In the genomic region with DNA sequence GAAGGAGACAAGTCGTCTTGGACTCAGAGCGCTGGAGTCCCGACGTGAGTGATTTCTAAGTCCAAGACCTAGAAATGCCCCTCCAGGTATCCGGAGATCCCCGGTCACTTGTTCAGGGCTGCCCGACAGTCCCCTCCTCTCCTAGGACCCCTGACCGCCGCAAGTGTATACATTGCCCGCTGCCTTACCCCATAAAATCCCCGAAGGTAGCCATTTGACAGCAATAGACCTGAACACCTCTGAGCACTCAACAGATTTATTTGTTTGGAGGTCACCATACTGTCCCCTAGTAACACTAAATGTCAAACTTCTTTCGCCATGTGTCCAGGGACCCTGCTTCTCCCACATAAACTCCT, we compare ENCODE assay signal across 9 mouse cellular contexts. TPM values are rescaled to one million over a fixed set of nuclear protein-coding genes. Genes with fewer than 3 reads are reported as not detected.
DNase-seq lines count a peak whose midpoint lies in the region; ATAC-seq and TF ChIP-seq lines count a peak whose summit lies in the region.
"Had no signal": no experiment of that assay in that cellular context is flagged by ENCODE, and none has a peak within 500 bp of the region (broad histone marks: within the 10 kb centered on the region; RNA-seq: fewer than 3 reads in every experiment).

No protein-coding gene starts in this region.

- H3K4me2 ChIP-seq in heart, postnatal 0 days (ENCODE audit: low read depth, low read length) = peak overlapping the region; percentile 62
- H3K4me2 ChIP-seq in hindbrain, embryonic 14.5 days (replicated peaks) = peak overlapping the region; percentile 51
- H3K4me2 ChIP-seq in midbrain, embryonic 14.5 days (ENCODE audit: low read length) = peak overlapping the region; percentile 48

- DNase-seq in heart, postnatal 0 days (ENCODE audit: low spot score) = no peak
- no peak for DNase-seq in heart, adult 18-20 months
- no peak for DNase-seq in hindbrain, embryonic 14.5 days (ENCODE audit: low spot score)
- DNase-seq in midbrain, embryonic 14.5 days = no peak
- no peak for DNase-seq in layer of hippocampus, adult 11-12 months (ENCODE audit: low spot score)
- no peak for DNase-seq in left cerebral cortex, postnatal 25 days (ENCODE audit: low spot score in 2 of 2)
- DNase-seq in kidney, postnatal 25 days = no peak

- no peaks in the 10 kb centered on the region for H3K36me3 ChIP-seq in heart, postnatal 0 days (replicated peaks; ENCODE audit: control insufficient read depth, insufficient read depth, low read length)
- no peaks in the 10 kb centered on the region for H3K36me3 ChIP-seq in hindbrain, embryonic 14.5 days (replicated peaks; ENCODE audit: control insufficient read depth, insufficient read depth)
- H3K36me3 ChIP-seq in midbrain, embryonic 14.5 days (ENCODE audit: control insufficient read depth, insufficient read depth, low read length) = no peaks in the 10 kb centered on the region

- no peak overlapping the region for H3K9ac ChIP-seq in heart, postnatal 0 days (replicated peaks; ENCODE audit: low read depth, low read length)
- H3K9ac ChIP-seq in hindbrain, embryonic 14.5 days = peak overlapping the region; percentile 46; the same call in 1 of the 2 replicates
- H3K9ac ChIP-seq in midbrain, embryonic 14.5 days (replicated peaks; ENCODE audit: low read length) = no peak overlapping the region

- ATAC-seq in heart, postnatal 0 days (ENCODE audit: insufficient read depth, low read depth) = 0 out of 2 replicates have a peak, but pooled peaks have one; percentile 3
- peak; percentile 40; the same call in 1 of the 2 replicates for ATAC-seq in hindbrain, embryonic 14.5 days (ENCODE audit: low FRiP score)
- no peak for ATAC-seq in midbrain, embryonic 14.5 days (ENCODE audit: low FRiP score, low TSS enrichment)

- peak overlapping the region; percentile 40 for H3K4me3 ChIP-seq in heart, postnatal 0 days (ENCODE audit: low read depth, low read length)
- peak overlapping the region; percentile 77 for H3K4me3 ChIP-seq in brown adipose tissue, adult 24 weeks (ENCODE audit: insufficient read depth, low read depth, low read length)
- peak overlapping the region; percentile 18 for H3K4me3 ChIP-seq in hindbrain, embryonic 14.5 days (replicated peaks; ENCODE audit: low read length)
- no peak overlapping the region for H3K4me3 ChIP-seq in midbrain, embryonic 14.5 days (replicated peaks; ENCODE audit: low read depth, low read length)

- H3K27ac ChIP-seq in heart, postnatal 0 days (ENCODE audit: low read depth) = no peak overlapping the region
- H3K27ac ChIP-seq in brown adipose tissue, adult 24 weeks (replicated peaks; ENCODE audit: low read depth, low read length) = peak overlapping the region; percentile 92
- H3K27ac ChIP-seq in hindbrain, embryonic 14.5 days = no peak overlapping the region
- no peak overlapping the region for H3K27ac ChIP-seq in midbrain, embryonic 14.5 days (replicated peaks; ENCODE audit: low read depth, low read length)
- H3K27ac ChIP-seq: macrophage had no signal

- TF ChIP-seq EP300 in heart, postnatal 0 days (IDR thresholded peaks at IDR 0.05; ENCODE audit: low read depth) = no peak

- no peaks in the 10 kb centered on the region for H3K4me1 ChIP-seq in heart, postnatal 0 days (ENCODE audit: control insufficient read depth, insufficient read depth)
- no peaks in the 10 kb centered on the region for H3K4me1 ChIP-seq in brown adipose tissue, adult 24 weeks (ENCODE audit: control insufficient read depth, insufficient read depth, insufficient read length, low read length)
- no peaks in the 10 kb centered on the region for H3K4me1 ChIP-seq in hindbrain, embryonic 14.5 days (replicated peaks; ENCODE audit: control insufficient read depth, insufficient read depth, low read length)
- no peaks in the 10 kb centered on the region for H3K4me1 ChIP-seq in midbrain, embryonic 14.5 days (ENCODE audit: control insufficient read depth, insufficient read depth, low read length)

- intact Hi-C loops in left cerebral cortex, postnatal 25 days (cut with DNase I) = no loop called here

- TF ChIP-seq CTCF in heart, postnatal 0 days (IDR thresholded peaks at IDR 0.05; ENCODE audit: low read depth) = no peak

- 23% methylated on average over 12 of the region's 12 CpGs for WGBS in heart, postnatal 0 days
- 24% methylated on average over 12 of the region's 12 CpGs for WGBS in hindbrain, embryonic 14.5 days
- 28% methylated on average over 12 of the region's 12 CpGs for WGBS in midbrain, embryonic 14.5 days

- no peaks in the 10 kb centered on the region for H3K27me3 ChIP-seq in heart, postnatal 0 days (ENCODE audit: control insufficient read depth, insufficient read depth, low read length)
- H3K27me3 ChIP-seq in hindbrain, embryonic 14.5 days (ENCODE audit: control insufficient read depth, insufficient read depth, low read length) = no peaks in the 10 kb centered on the region
- H3K27me3 ChIP-seq in midbrain, embryonic 14.5 days (ENCODE audit: control insufficient read depth, insufficient read depth, low read length) = no peaks in the 10 kb centered on the region

- no peaks in the 10 kb centered on the region for H3K9me3 ChIP-seq in heart, postnatal 0 days (replicated peaks; ENCODE audit: control insufficient read depth, low read length)
- H3K9me3 ChIP-seq in hindbrain, embryonic 14.5 days (ENCODE audit: control insufficient read depth, low read length) = no peaks in the 10 kb centered on the region
- H3K9me3 ChIP-seq in midbrain, embryonic 14.5 days (ENCODE audit: control insufficient read depth, low read length) = no peaks in the 10 kb centered on the region

RNA-seq across cellular contexts. Expression of a gene that starts 1.0 kb away (rescaled TPM):
- 1.1 and 2.0 TPM in 2 replicates for total RNA-seq in heart, postnatal 0 days (2014; rRNA removed; ENCODE audit: low replicate concordance)
- 1.5 and 1.8 TPM in 2 replicates for polyA plus RNA-seq in heart, postnatal 0 days (2015; fragmentation: Nextera tagmentation; extraction: Ambion mirVana)
- total RNA-seq in heart, adult 18-20 months (2021) = 10 to 100 TPM; 25.2 to 27.9 TPM
- 2.9 and 3.4 TPM in 2 replicates for polyA plus RNA-seq in brown adipose tissue, adult 24 weeks (2012; ENCODE audit: insufficient read depth, insufficient read length, missing spikeins)
- not detected in 2 replicates for polyA plus RNA-seq in hindbrain, embryonic 14.5 days (2014; fragmentation: Nextera tagmentation; extraction: Ambion mirVana)
- polyA plus RNA-seq in midbrain, embryonic 14.5 days (2014; fragmentation: Nextera tagmentation; extraction: Ambion mirVana) = 0.16 TPM in 2 replicates
- under 1 TPM; 0.41 to 0.57 TPM for total RNA-seq in left cerebral cortex, postnatal 25 days (2021)

RNA-seq across cellular contexts. Expression of a gene that starts 8.8 kb away (rescaled TPM):
- total RNA-seq in heart, postnatal 0 days (2014; rRNA removed; ENCODE audit: low replicate concordance) = 134 and 184 TPM in 2 replicates
- 91.1 and 95.7 TPM in 2 replicates for polyA plus RNA-seq in heart, postnatal 0 days (2015; fragmentation: Nextera tagmentation; extraction: Ambion mirVana)
- 10 to 100 TPM; 41.3 to 57.6 TPM for total RNA-seq in heart, adult 18-20 months (2021)
- polyA plus RNA-seq in brown adipose tissue, adult 24 weeks (2012; ENCODE audit: insufficient read depth, insufficient read length, missing spikeins) = 27.0 and 31.6 TPM in 2 replicates
- 21.2 and 23.5 TPM in 2 replicates for polyA plus RNA-seq in hindbrain, embryonic 14.5 days (2014; fragmentation: Nextera tagmentation; extraction: Ambion mirVana)
- 11.2 and 22.4 TPM in 2 replicates for polyA plus RNA-seq in midbrain, embryonic 14.5 days (2014; fragmentation: Nextera tagmentation; extraction: Ambion mirVana)
- 1 to 10 TPM; 5.9 to 7.7 TPM for total RNA-seq in left cerebral cortex, postnatal 25 days (2021)

RNA-seq across cellular contexts. Expression of a gene that starts 16.9 kb away (rescaled TPM):
- total RNA-seq in heart, postnatal 0 days (2014; rRNA removed; ENCODE audit: low replicate concordance) = 2.8 and 9.9 TPM in 2 replicates
- 21.3 and 22.7 TPM in 2 replicates for polyA plus RNA-seq in heart, postnatal 0 days (2015; fragmentation: Nextera tagmentation; extraction: Ambion mirVana)
- total RNA-seq in heart, adult 18-20 months (2021) = 10 to 100 TPM; 17.8 to 20.1 TPM
- polyA plus RNA-seq in brown adipose tissue, adult 24 weeks (2012; ENCODE audit: insufficient read depth, insufficient read length, missing spikeins) = 17.4 and 24.4 TPM in 2 replicates
- 46.1 and 52.1 TPM in 2 replicates for polyA plus RNA-seq in hindbrain, embryonic 14.5 days (2014; fragmentation: Nextera tagmentation; extraction: Ambion mirVana)
- 39.3 and 53.8 TPM in 2 replicates for polyA plus RNA-seq in midbrain, embryonic 14.5 days (2014; fragmentation: Nextera tagmentation; extraction: Ambion mirVana)
- total RNA-seq in left cerebral cortex, postnatal 25 days (2021) = 10 to 100 TPM; 33.2 to 34.0 TPM

RNA-seq across cellular contexts. Expression of a gene that starts 23.0 kb away (rescaled TPM):
- total RNA-seq in heart, postnatal 0 days (2014; rRNA removed; ENCODE audit: low replicate concordance) = 9.2 and 15.7 TPM in 2 replicates
- 7.9 and 8.1 TPM in 2 replicates for polyA plus RNA-seq in heart, postnatal 0 days (2015; fragmentation: Nextera tagmentation; extraction: Ambion mirVana)
- 10 to 100 TPM; 21.1 to 21.5 TPM for total RNA-seq in heart, adult 18-20 months (2021)
- 6.3 and 8.3 TPM in 2 replicates for polyA plus RNA-seq in brown adipose tissue, adult 24 weeks (2012; ENCODE audit: insufficient read depth, insufficient read length, missing spikeins)
- polyA plus RNA-seq in hindbrain, embryonic 14.5 days (2014; fragmentation: Nextera tagmentation; extraction: Ambion mirVana) = 1.2 and 1.5 TPM in 2 replicates
- polyA plus RNA-seq in midbrain, embryonic 14.5 days (2014; fragmentation: Nextera tagmentation; extraction: Ambion mirVana) = 0.89 and 1.4 TPM in 2 replicates
- total RNA-seq in left cerebral cortex, postnatal 25 days (2021) = 1 to 10 TPM in 1 of 2 experiments, under 1 TPM in 1; 0.76 to 2.0 TPM

RNA-seq across cellular contexts. Expression of a gene that starts 34.1 kb away (rescaled TPM):
- total RNA-seq in heart, postnatal 0 days (2014; rRNA removed; ENCODE audit: low replicate concordance) = 24.2 and 52.7 TPM in 2 replicates
- polyA plus RNA-seq in heart, postnatal 0 days (2015; fragmentation: Nextera tagmentation; extraction: Ambion mirVana) = 27.1 and 29.2 TPM in 2 replicates
- 10 to 100 TPM; 29.9 to 51.4 TPM for total RNA-seq in heart, adult 18-20 months (2021)
- polyA plus RNA-seq in brown adipose tissue, adult 24 weeks (2012; ENCODE audit: insufficient read depth, insufficient read length, missing spikeins) = 41.8 and 42.4 TPM in 2 replicates
- polyA plus RNA-seq in hindbrain, embryonic 14.5 days (2014; fragmentation: Nextera tagmentation; extraction: Ambion mirVana) = 20.6 and 21.9 TPM in 2 replicates
- 23.9 and 29.5 TPM in 2 replicates for polyA plus RNA-seq in midbrain, embryonic 14.5 days (2014; fragmentation: Nextera tagmentation; extraction: Ambion mirVana)
- 10 to 100 TPM; 57.6 to 61.6 TPM for total RNA-seq in left cerebral cortex, postnatal 25 days (2021)
